Mouse (Mus musculus): ENCODE results near the gene Mtfr1l. TPM values are rescaled to one million over a fixed set of nuclear protein-coding genes. Genes with fewer than 3 reads are reported as not detected.
A peak's percentile ranks its signal among the peaks of the same experiment; 100 is the strongest.

The Mtfr1l gene
- polyA plus RNA-seq, 1 experiment from 2014 or later: 116 TPM

DNA sequence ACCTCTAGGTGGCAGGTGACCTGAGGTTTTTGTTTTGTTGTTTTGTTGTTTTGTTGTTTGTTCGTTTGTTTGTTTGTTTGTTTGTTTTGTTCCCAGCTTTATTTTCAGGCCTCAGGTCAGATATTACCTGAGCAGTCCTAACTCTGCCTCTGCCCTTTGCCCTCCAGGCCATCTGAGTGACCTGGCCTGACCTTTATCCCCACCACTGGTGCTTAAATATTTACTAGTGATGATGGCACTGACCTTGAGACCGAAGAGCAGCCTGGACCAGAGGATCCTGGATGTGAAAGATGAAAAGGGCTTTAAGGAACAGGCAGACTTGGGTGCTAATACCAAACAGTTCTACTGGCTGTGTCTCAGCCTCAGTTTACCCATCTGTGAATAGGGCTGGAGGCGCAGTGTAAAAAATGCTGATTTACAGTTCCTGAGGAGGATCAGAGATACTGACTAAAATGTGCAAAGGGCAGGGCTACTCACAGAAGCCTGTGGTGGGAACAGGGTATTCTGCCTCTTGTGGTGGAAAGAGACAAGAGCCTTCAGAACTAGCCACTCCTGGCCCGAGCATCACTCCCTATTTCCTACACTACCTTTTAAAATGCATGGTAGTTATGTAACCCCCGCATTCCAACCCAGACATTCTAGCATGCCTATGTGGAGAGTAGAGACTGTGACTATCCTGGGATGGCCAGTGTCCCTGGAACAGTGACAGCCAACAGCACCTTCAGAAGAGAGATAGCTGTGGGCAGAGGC lies 49.9 kb downstream of the Mtfr1l start:
- H3K36me3 ChIP-seq: no peaks in the 10 kb centered on the region
- H3K9me3 ChIP-seq (replicated peaks): no peaks in the 10 kb centered on the region
- H3K4me3 ChIP-seq (replicated peaks): no peak overlapping the region
- H3K27ac ChIP-seq (replicated peaks): no peak overlapping the region
- H3K9ac ChIP-seq: no peak overlapping the region
- H3K4me1 ChIP-seq: no peaks in the 10 kb centered on the region
- H3K4me2 ChIP-seq (replicated peaks): no peak overlapping the region
- WGBS: 83% methylated on average over 5 of the region's 5 CpGs
- ATAC-seq (ENCODE audit: insufficient number of reproducible peaks, low FRiP score, low TSS enrichment, low read depth): no peak
- peaks cover 3% of the 10 kb centered on the region; the same call in 1 of the 2 replicates for H3K27me3 ChIP-seq

DNA sequence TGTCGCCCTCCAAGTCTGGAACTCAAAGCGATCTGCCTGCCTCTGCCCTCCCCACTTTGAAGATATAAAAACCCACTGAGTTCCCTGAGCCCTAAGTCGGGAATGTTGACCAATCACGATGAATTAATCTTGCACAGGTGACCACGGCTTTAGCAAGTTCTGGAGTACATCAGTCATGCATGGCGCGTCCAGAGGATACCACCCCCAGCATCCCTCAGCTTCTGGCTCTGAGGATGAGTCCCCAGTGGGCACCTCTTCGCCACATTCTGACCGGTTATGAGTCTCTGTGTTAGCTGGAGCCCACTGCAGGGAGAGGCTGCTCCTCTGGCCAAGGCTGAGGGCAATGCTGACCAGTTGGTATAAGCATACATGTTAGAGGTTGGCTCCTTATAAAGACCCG lies 51.0 kb downstream of the Mtfr1l start:
- no peak overlapping the region for H3K27ac ChIP-seq (replicated peaks)
- no peaks in the 10 kb centered on the region for H3K9me3 ChIP-seq (replicated peaks)
- WGBS: 68% methylated on average over 10 of the region's 10 CpGs
- no peak overlapping the region for H3K9ac ChIP-seq
- no peaks in the 10 kb centered on the region for H3K36me3 ChIP-seq
- no peak overlapping the region for H3K4me3 ChIP-seq (replicated peaks)
- H3K27me3 ChIP-seq: peaks cover 3% of the 10 kb centered on the region; the same call in 1 of the 2 replicates
- no peaks in the 10 kb centered on the region for H3K4me1 ChIP-seq
- H3K4me2 ChIP-seq (replicated peaks): no peak overlapping the region
- ATAC-seq (ENCODE audit: insufficient number of reproducible peaks, low FRiP score, low TSS enrichment, low read depth): no peak

- H3K4me2 ChIP-seq (replicated peaks): no peak overlapping the region
- no peaks in the 10 kb centered on the region for H3K36me3 ChIP-seq
- H3K9me3 ChIP-seq (replicated peaks): no peaks in the 10 kb centered on the region
- no peak for ATAC-seq (ENCODE audit: insufficient number of reproducible peaks, low FRiP score, low TSS enrichment, low read depth)
- H3K4me1 ChIP-seq: no peaks in the 10 kb centered on the region
- WGBS: 55% methylated on average over 6 of the region's 6 CpGs
- peaks cover 3% of the 10 kb centered on the region; the same call in 1 of the 2 replicates for H3K27me3 ChIP-seq
- H3K9ac ChIP-seq: no peak overlapping the region
- no peak overlapping the region for H3K4me3 ChIP-seq (replicated peaks)
- no peak overlapping the region for H3K27ac ChIP-seq (replicated peaks)
These were observed 51.5 kb downstream of the Mtfr1l start for GRCm38 (mm10) chr4:134483696-134484095.

DNA sequence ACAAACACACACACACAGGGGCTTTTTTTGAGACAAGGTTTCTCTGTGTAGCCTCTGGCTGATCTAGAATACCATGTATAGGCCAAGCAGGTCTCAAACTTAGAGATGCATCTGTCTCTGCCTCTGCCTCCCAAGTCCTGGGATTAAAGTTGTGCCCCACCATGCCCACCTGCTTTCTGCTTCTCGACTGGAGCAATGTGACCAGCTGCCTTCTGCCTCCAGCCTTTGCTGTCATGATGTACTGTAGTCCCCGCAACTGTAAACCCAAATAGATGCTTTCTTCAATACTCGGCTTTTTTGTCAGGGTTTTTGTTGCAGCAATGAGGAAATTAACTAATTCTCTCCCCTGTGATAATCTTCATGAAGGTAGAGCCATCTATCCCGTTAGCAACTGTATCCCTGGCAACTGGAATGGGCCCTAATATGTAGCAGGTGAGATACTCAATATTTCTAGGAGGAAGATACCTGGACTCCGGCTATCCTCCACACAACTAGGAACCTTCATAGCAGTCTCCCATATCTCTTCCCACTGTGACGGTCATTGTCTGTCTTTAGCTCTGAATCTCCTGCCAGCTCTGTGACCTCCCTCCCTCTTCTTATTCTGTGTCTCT lies 52.0 kb downstream of the Mtfr1l start:
- no peak overlapping the region for H3K4me3 ChIP-seq (replicated peaks)
- no peaks in the 10 kb centered on the region for H3K4me1 ChIP-seq
- no peaks in the 10 kb centered on the region for H3K36me3 ChIP-seq
- peaks cover 3% of the 10 kb centered on the region; the same call in 1 of the 2 replicates for H3K27me3 ChIP-seq
- H3K9ac ChIP-seq: no peak overlapping the region
- H3K9me3 ChIP-seq (replicated peaks): no peaks in the 10 kb centered on the region
- no peak for ATAC-seq (ENCODE audit: insufficient number of reproducible peaks, low FRiP score, low TSS enrichment, low read depth)
- no peak overlapping the region for H3K27ac ChIP-seq (replicated peaks)
- 54% methylated on average over 6 of the region's 6 CpGs for WGBS
- no peak overlapping the region for H3K4me2 ChIP-seq (replicated peaks)

- Histone ChIP-seq H3K27ac (replicated peaks) (no peak overlapping the region), H3K4me2 (replicated peaks) (no peak overlapping the region), H3K4me3 (replicated peaks) (no peak overlapping the region), H3K9ac (no peak overlapping the region), H3K36me3 (no peaks in the 10 kb centered on the region), H3K27me3 (peaks cover 3% of the 10 kb centered on the region; the same call in 1 of the 2 replicates), H3K9me3 (replicated peaks) (no peaks in the 10 kb centered on the region), H3K4me1 (no peaks in the 10 kb centered on the region; the same call in 1 of the 2 replicates)
- no peak for ATAC-seq (ENCODE audit: insufficient number of reproducible peaks, low FRiP score, low TSS enrichment, low read depth)
- 72% methylated on average over 8 of the region's 8 CpGs for WGBS
These were observed 52.7 kb downstream of the Mtfr1l start for GRCm38 (mm10) chr4:134482442-134482841.

DNA sequence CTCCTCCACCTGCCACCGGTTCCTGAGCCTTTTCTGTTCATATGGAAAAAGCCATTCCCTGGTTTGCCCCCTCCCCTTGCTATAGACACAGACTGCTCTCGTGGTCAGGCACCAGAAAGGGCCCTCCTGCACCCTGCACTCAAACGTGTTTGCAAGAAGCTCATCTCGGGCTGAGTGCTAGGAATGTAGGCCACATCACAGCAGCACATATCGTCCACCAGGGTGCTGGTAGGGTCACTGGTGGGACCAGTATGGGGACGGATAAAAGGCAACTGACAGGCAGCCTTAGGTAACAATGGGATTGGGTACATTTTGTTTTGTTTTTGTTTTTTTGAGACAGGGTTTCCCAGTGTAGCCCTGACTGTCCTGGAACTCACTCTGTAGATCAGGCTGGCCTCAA lies 53.9 kb downstream of the Mtfr1l start:
- Histone ChIP-seq H3K4me3 (replicated peaks) (no peak overlapping the region), H3K4me2 (replicated peaks) (no peak overlapping the region), H3K4me1 (no peaks in the 10 kb centered on the region; the same call in 1 of the 2 replicates), H3K36me3 (no peaks in the 10 kb centered on the region), H3K9ac (no peak overlapping the region), H3K9me3 (replicated peaks) (no peaks in the 10 kb centered on the region), H3K27ac (replicated peaks) (no peak overlapping the region), H3K27me3 (peaks cover 3% of the 10 kb centered on the region; the same call in 1 of the 2 replicates)
- WGBS: 49% methylated on average over 6 of the region's 6 CpGs
- no peak for ATAC-seq (ENCODE audit: insufficient number of reproducible peaks, low FRiP score, low TSS enrichment, low read depth)

GRCm38 (mm10) chr4:134480864-134481263 lies 54.3 kb downstream of the Mtfr1l start:
- Histone ChIP-seq H3K27me3 (peaks cover 3% of the 10 kb centered on the region; the same call in 1 of the 2 replicates), H3K4me3 (replicated peaks) (no peak overlapping the region), H3K27ac (replicated peaks) (no peak overlapping the region), H3K9ac (no peak overlapping the region), H3K9me3 (replicated peaks) (no peaks in the 10 kb centered on the region), H3K4me2 (replicated peaks) (no peak overlapping the region), H3K4me1 (no peaks in the 10 kb centered on the region; the same call in 1 of the 2 replicates), H3K36me3 (peaks cover 1% of the 10 kb centered on the region; the same call in 1 of the 2 replicates)
- no peak for ATAC-seq (ENCODE audit: insufficient number of reproducible peaks, low FRiP score, low TSS enrichment, low read depth)
- 17% methylated on average over 6 of the region's 6 CpGs for WGBS

DNA sequence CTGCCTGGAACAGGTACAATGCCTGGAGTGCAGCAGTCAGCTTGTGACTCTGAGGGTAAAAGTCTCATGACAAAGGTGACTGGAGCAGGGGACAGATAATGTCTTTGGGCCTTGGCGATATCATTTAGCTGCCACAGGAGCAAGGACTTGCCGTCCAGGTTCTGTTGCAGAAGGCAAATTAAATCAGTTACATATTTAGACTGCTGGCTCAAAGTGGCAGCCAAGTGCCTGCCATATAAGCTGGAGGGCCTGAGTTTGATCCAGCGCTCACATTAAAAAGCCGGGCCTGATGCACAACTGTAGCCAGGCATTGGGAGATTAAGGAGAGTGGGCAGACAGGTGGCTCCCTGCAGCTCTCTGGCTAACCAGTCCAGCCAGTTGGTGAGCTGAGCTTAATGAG lies 55.3 kb downstream of the Mtfr1l start:
- Histone ChIP-seq H3K27me3 (peaks cover 3% of the 10 kb centered on the region; the same call in 1 of the 2 replicates), H3K9me3 (replicated peaks) (no peaks in the 10 kb centered on the region), H3K27ac (replicated peaks) (no peak overlapping the region), H3K4me3 (replicated peaks) (no peak overlapping the region), H3K4me2 (replicated peaks) (no peak overlapping the region), H3K36me3 (peaks cover 11% of the 10 kb centered on the region), H3K4me1 (no peaks in the 10 kb centered on the region; the same call in 1 of the 2 replicates), H3K9ac (no peak overlapping the region)
- WGBS: 80% methylated on average over 4 of the region's 4 CpGs
- no peak for ATAC-seq (ENCODE audit: insufficient number of reproducible peaks, low FRiP score, low TSS enrichment, low read depth)

GRCm38 (mm10) chr4:134478031-134478430 lies 57.2 kb downstream of the Mtfr1l start:
- no peaks in the 10 kb centered on the region; the same call in 1 of the 2 replicates for H3K4me1 ChIP-seq
- H3K9me3 ChIP-seq (replicated peaks): no peaks in the 10 kb centered on the region
- peaks cover 25% of the 10 kb centered on the region for H3K36me3 ChIP-seq
- no peak overlapping the region for H3K27ac ChIP-seq (replicated peaks)
- WGBS: 4% methylated on average over 9 of the region's 9 CpGs
- ATAC-seq (ENCODE audit: insufficient number of reproducible peaks, low FRiP score, low TSS enrichment, low read depth): peak; percentile 67
- H3K9ac ChIP-seq: no peak overlapping the region
- H3K4me2 ChIP-seq (replicated peaks): no peak overlapping the region
- no peak overlapping the region for H3K4me3 ChIP-seq (replicated peaks)
- H3K27me3 ChIP-seq: no peaks in the 10 kb centered on the region

- H3K36me3 ChIP-seq: peaks cover 36% of the 10 kb centered on the region
- H3K9ac ChIP-seq: no peak overlapping the region
- no peak overlapping the region for H3K4me2 ChIP-seq (replicated peaks)
- H3K27ac ChIP-seq (replicated peaks): no peak overlapping the region
- WGBS: 84% methylated on average over 8 of the region's 8 CpGs
- H3K27me3 ChIP-seq: no peaks in the 10 kb centered on the region
- H3K4me3 ChIP-seq (replicated peaks): no peak overlapping the region
- no peaks in the 10 kb centered on the region for H3K9me3 ChIP-seq (replicated peaks)
- no peaks in the 10 kb centered on the region; the same call in 1 of the 2 replicates for H3K4me1 ChIP-seq
- ATAC-seq (ENCODE audit: insufficient number of reproducible peaks, low FRiP score, low TSS enrichment, low read depth): no peak
These were observed 58.3 kb downstream of the Mtfr1l start for GRCm38 (mm10) chr4:134476899-134477298.

Data from embryonic facial prominence, embryonic 15.5 days (tissue).